Mouse (Mus musculus) brain, embryonic 18.5 days (tissue): ENCODE results near the gene Afap1l2.

ENCODE experiments used
- DNase-seq: peaks from one replicate; pipeline ENCODE4 v3.0.0-alpha.2; 2012; ENCODE audit warnings: low read depth, low spot score

Gene Afap1l2

GRCm38 (mm10) chr19:56891438-56891837 is 116.6 kb downstream of the Afap1l2 start:
- DNase-seq: no peak

GRCm38 (mm10) chr19:56888654-56889053 is 119.4 kb downstream of the Afap1l2 start:
- DNase-seq: no peak

- no peak for DNase-seq
These were observed 120.1 kb downstream of the Afap1l2 start for GRCm38 (mm10) chr19:56887879-56888278.

GRCm38 (mm10) chr19:56877364-56877763 is 130.7 kb downstream of the Afap1l2 start:
- DNase-seq: no peak

GRCm38 (mm10) chr19:56874601-56875315 is 133.3 kb downstream of the Afap1l2 start:
- DNase-seq: no peak

- DNase-seq: no peak
These were observed 134.0 kb downstream of the Afap1l2 start, which contains the start of gene Vwa2 for GRCm38 (mm10) chr19:56873816-56874600. Gene Vwa2 (plus strand): TSS chr19:56874249.

GRCm38 (mm10) chr19:56867701-56868100 is 140.3 kb downstream of the Afap1l2 start:
- DNase-seq: no peak
